Mouse (Mus musculus) granulocyte monocyte progenitor cell, adult 5-6 weeks (primary cell): ENCODE measurements at regions not wholly inside any gene's neighbourhood (a gene's known extent, or its start where the extent isn't known, plus 50 kb on each side); places are given as distances from the start of the nearest gene placed in this dataset.

Experiments
- ATAC-seq: replicated peaks from 2 replicates; pipeline ENCODE4 v1.8.0; 2016; ENCODE audit warnings: mild to moderate bottlenecking, moderate TSS enrichment, inconsistent platforms; ENCODE audit not compliant: poor library complexity, severe bottlenecking

DNA sequence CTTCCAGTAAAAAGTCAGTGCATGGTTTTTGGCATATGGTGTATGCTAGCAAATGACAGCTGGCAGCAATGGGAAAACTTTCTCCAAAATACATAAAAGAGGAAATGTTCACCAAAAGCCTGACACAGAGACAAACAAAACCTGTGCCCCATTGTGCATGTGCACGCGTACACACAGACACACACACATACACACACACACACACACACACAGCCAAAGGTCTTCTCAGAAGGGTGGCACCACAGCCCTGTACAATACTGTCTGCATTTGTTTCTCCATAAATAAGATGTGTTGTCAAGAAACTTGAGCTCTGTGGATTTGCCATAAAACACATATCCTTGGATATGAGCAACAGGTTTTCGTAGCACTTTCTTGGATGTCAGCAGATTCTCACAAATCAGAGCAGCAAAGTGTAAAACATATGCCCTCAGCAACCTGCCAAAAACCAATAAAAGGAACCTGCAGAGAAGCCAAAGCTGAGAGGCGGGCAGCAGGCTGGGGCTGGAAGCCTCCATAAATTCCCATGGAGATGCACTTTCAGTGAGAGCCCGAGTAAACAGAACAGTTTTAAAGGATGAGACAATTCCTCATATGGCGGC, 60.5 kb upstream of the Ddit4l start:
- ATAC-seq = no peak

- ATAC-seq = no peak
These were observed 59.4 kb upstream of the Ddit4l start for GRCm38 (mm10) chr3:137561986-137562385.

DNA sequence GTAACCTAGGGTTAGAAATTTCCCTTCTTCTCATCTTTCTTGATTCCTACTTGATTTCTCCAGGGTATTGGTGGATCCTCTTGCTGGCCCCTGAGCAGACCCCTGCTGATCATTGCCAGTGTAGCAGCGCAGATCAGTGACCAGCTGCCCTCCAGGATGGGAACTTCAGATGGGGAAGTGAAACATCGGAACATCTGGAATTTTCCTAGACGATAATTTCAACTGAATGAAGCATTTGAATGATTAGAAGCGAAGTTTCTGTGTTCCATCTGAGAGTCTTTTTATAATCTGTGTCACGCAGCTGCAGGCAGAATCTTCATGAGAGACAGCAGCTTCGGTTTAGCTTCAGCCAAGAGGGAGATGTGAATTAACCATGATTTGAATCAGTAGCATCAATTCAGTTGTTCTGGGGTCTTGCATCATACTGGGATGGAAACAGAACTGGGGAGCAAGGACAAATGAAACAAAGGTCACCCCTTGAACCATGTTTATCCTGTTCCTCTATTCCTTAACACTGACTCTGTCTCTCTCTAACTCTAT, 57.8 kb upstream of the Ddit4l start:
- no peak for ATAC-seq

- ATAC-seq = no peak
These were observed 57.1 kb upstream of the Ddit4l start for GRCm38 (mm10) chr3:137564282-137564681.

DNA sequence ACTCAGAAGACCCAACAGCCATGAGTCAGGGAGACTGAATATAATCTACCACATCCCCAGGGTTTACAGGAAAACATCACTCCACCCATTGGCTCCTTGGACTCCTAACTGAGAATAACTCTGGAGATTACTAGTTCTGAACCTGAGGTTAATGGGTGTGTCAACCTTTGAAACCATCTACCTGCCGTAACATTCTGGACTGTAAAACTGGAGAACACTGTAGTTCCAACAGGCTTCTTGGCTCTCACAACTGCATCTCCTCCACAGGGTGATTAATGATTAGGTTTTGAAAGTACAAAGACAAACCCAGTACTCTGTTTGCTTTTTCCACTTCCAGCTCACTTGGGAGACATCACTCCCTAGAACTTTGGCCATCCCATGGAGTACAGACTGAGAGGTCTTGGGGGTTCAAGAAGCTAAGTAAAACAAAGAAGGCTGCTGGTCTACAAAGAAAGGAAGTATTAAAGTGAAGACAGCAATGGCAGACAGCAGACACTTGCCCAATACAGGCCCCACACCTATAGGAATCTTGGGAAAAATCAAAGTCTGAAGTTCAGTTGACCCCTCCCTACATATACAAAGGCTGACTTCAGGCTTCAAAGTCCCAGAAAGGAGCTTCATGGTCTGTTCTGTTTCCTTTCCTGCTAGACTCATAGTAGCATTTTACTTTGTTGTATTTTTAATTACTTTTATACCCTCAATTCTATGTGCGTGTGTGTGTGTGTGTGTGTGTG, 52.7 kb upstream of the Ddit4l start:
- ATAC-seq = no peak
